Mouse (Mus musculus): ENCODE measurements around the gene Gm7030.
"Not testable (repeated sequence)": the region's sequence is repeated elsewhere in the genome, so short reads cannot be mapped to it uniquely, and the experiment has no call there.

Gene Gm7030

GRCm38 (mm10) chr17:36135421-36136231 lies 6.4 kb upstream of the Gm7030 start:
- not testable (repeated sequence) for DNase-seq (ENCODE audit: low spot score)

GRCm38 (mm10) chr17:36131516-36132265 lies 2.5 kb upstream of the Gm7030 start:
- no peak for DNase-seq (ENCODE audit: low spot score)

- not testable (repeated sequence) for DNase-seq (ENCODE audit: low spot score)
Observed at GRCm38 (mm10) chr17:36128525-36128924, 700 bp downstream of the Gm7030 start.

GRCm38 (mm10) chr17:36124111-36124510 lies 5.1 kb downstream of the Gm7030 start:
- DNase-seq (ENCODE audit: low spot score), result not testable (repeated sequence)

- not testable (repeated sequence) for DNase-seq (ENCODE audit: low spot score)
Observed at GRCm38 (mm10) chr17:36121352-36122020, 7.7 kb downstream of the Gm7030 start, which contains the start of gene Gm19684. Gene Gm19684, plus strand, starts transcription at chr17:36121678.

- DNase-seq (ENCODE audit: low spot score), result not testable (repeated sequence)
Observed at GRCm38 (mm10) chr17:36120839-36121238, 8.4 kb downstream of the Gm7030 start.

DNA sequence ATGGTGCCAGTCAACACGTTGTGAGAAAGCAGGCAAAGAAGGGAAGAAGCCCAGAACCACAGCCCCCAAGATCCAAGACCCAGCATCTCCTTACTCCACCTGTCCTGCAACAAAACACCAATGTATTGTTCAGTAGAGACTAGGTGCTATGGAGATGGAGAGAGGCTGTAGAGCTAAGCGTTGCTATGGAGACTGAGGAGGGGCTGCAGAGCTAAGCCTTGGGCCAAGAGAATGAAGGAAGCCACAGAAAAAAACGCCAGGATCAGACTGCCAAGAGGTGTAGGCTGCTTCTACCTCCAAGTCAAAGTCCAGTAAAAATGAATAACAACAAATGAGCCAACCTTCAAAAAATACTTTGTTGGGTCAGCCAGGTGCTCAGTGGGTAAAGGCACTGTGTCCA lies 12.7 kb downstream of the Gm7030 start:
- DNase-seq (ENCODE audit: low spot score), result not testable (repeated sequence)

DNA sequence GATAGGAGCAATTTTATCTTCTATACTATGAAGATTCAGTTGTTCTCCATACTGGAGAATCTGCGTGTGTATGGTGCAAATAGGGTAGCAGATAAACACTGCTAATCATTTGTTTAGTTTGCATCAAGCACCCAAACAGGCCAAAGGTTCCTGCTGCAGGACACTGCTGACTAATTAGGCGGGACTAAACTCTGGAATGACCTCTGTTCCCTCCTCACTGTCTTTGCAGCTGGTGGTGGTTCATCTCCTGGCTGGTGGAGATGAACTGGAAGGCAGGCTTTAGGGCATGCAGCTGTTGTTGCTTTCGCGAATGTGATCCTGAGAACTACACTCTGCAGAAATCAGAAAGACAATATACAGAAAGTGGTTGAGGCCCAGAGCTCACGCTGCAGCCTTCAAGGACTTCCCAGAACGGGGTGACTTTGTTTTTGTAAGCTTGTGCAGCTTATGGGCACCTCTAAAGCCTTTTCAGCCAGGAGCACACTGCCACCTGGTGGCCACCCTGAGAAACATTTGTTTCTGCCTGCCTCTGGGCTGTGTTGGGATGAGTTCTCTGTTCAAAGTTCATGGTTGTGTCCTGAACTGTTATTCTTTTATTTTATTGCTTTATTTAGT lies 15.1 kb downstream of the Gm7030 start:
- not testable (repeated sequence) for DNase-seq (ENCODE audit: low spot score)

GRCm38 (mm10) chr17:36111510-36111868 lies 17.7 kb downstream of the Gm7030 start:
- not testable (repeated sequence) for DNase-seq (ENCODE audit: low spot score)

GRCm38 (mm10) chr17:36110641-36111509 lies 18.4 kb downstream of the Gm7030 start:
- DNase-seq (ENCODE audit: low spot score), result not testable (repeated sequence)

DNA sequence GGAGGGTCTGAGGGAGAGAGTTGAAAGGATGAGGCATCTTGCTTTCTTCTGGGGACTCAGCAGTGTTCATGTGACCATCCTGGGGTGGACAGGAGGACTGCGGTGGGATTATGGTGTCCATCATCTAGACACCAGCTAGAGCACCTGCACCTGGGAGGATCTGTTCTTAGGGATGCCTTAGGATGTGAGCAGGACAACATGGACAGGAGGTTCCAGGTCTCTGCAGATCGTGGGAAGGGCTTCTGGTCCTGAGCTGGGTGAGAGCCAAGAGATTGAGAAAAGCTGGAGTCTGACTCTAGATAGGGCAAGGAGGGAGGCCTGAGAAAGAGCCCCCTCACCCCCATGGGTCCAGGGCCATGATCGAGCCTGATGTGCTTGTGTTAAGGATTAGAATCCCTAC lies 19.1 kb downstream of the Gm7030 start:
- not testable (repeated sequence) for DNase-seq (ENCODE audit: low spot score)

- not testable (repeated sequence) for DNase-seq (ENCODE audit: low spot score)
Observed at GRCm38 (mm10) chr17:36102091-36102490, 27.1 kb downstream of the Gm7030 start.

DNA sequence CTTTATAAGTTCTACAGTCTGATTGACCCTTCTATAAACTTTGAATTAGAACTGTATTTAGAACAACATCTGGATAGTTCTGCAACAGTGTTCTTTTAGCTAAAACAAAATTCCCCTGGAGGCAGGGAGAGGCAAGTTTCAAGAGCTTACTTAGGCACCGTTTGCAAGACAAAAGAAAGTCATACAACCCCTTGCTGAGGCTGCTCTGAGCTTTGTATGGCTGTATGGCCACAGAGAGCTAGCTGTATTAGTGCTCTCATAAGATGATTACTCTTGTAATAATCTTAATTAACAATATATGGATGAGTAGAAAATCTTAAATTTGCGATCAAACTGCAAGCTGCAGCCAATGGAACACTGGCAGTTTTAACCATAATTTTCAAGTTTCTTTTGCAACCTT lies 29.6 kb downstream of the Gm7030 start:
- not testable (repeated sequence) for DNase-seq (ENCODE audit: low spot score)

DNA sequence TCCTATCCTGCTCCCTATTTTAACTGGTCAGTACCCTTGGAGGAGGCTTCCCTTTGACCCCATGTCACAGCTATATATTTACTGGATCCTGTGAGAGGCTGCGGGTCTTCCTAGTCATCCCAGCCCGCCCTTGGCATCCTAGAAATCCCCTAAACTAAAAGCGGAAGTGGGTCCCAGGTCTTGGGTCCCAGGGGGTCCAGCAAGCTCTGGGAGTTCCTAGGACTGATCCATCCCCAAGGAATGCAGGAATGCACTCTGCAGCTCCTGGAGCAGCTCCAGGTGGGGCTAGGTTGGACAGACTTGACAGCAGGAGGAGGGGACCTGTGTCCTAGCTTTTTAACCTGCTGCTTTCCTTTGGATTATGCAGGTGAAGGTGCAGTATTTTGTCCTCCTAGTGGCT lies 35.3 kb downstream of the Gm7030 start:
- no peak for DNase-seq (ENCODE audit: low spot score)

DNA sequence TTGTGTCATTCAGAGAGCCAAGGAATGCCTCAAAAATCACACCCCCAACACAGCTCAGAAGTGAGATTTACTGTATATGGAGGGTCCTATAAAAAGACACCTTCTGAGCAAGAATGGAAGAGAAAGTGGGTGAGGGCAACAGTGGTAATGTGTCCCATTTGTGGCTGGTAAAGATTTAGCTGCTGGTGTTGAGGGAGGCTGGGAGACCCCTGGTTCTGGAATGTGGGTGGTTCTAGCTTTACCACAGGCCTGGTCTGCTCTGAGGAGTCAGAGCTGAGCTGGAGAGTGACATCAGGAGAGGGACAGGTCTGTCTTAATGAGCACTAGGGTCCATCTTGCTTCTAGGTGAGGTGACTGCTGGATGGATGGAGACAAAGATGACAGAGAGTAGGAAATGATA lies 36.7 kb downstream of the Gm7030 start:
- not testable (repeated sequence) for DNase-seq (ENCODE audit: low spot score)

DNA sequence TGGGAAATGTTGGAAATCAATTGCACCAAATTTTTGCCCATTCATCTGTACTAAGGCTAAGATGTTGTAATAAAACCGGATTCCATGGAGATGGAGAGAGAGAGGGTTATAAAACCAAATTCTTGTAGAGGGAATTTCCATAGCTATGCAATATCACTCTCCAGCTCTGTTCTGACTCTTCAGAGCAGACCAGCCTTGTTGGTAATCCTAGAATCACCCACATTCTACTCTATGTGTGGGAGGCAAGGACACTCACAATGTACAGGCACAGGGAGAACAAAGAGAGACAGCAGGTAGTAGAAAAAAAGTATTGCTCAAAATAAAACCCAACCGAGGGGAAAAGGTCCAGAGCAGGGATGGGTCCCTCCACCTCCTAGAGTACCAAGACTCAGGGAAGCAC lies 37.3 kb downstream of the Gm7030 start:
- not testable (repeated sequence) for DNase-seq (ENCODE audit: low spot score)

GRCm38 (mm10) chr17:36085976-36086375 lies 43.2 kb downstream of the Gm7030 start:
- DNase-seq (ENCODE audit: low spot score), result not testable (repeated sequence)

- no peak for DNase-seq (ENCODE audit: low spot score)
Observed at GRCm38 (mm10) chr17:36083870-36084451, 45.3 kb downstream of the Gm7030 start.

GRCm38 (mm10) chr17:36083266-36083869 lies 45.9 kb downstream of the Gm7030 start:
- peak; percentile 24 for DNase-seq (ENCODE audit: low spot score)
